9 mouse cellular contexts compared by ENCODE assay signal in the genomic region with DNA sequence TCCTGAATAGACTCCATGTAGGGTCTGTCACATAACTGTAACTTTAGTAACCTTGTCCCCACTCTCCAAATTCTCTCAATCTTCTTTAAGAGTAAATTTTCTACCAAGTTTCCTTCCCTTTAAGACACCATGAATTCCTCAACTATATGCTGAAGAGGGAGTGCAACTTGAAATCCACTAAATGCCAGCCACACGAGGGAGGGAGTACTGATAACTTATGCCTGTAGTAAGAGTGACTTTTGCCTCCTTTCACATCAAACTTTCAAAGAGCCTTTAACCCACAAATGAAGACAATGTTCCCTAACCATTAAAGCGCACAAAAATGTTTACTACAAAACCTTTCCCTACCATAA. TPM values are rescaled to one million over a fixed set of nuclear protein-coding genes. Genes with fewer than 3 reads are reported as not detected.
DNase-seq lines count a peak whose midpoint lies in the region; ATAC-seq and TF ChIP-seq lines count a peak whose summit lies in the region.
"Had no signal": no experiment of that assay in that cellular context is flagged by ENCODE, and none has a peak within 500 bp of the region (broad histone marks: within the 10 kb centered on the region; RNA-seq: fewer than 3 reads in every experiment).

No protein-coding gene starts in this region.

- H3K9ac ChIP-seq in lung, embryonic 14.5 days, result no peak overlapping the region
- peak overlapping the region; percentile 36 for H3K9ac ChIP-seq in intestine, embryonic 14.5 days (ENCODE audit: low read length)
- no peak overlapping the region; the same call in 1 of the 2 replicates for H3K9ac ChIP-seq in neural tube, embryonic 12.5 days

- intact Hi-C loops in left cerebral cortex, postnatal 4 days (cut with DNase I), result no loop called here

- DNase-seq in lung, embryonic 14.5 days, result peak; percentile 8
- DNase-seq in lung, postnatal 4 days, result no peak
- DNase-seq in forebrain, embryonic 10.5 days (ENCODE audit: extremely low spot score, low spot score), result no peak
- no peak for DNase-seq in intestine, embryonic 14.5 days (ENCODE audit: low spot score)
- DNase-seq in right cerebral cortex, postnatal 25 days, result no peak
- DNase-seq in left cerebral cortex, postnatal 4 days, result no peak
- no peak for DNase-seq in adrenal gland, adult 2 months

- H3K4me2 ChIP-seq in lung, embryonic 14.5 days, result peak overlapping the region; percentile 78
- H3K4me2 ChIP-seq in intestine, embryonic 14.5 days (ENCODE audit: low read length), result peak overlapping the region; percentile 50
- peak overlapping the region; percentile 75 for H3K4me2 ChIP-seq in neural tube, embryonic 12.5 days (replicated peaks)

- TF ChIP-seq CTCF in lung, embryonic 14.5 days (IDR thresholded peaks at IDR 0.05; ENCODE audit: low read depth), result no peak

- no peaks in the 10 kb centered on the region for H3K9me3 ChIP-seq in lung, embryonic 14.5 days (ENCODE audit: low read depth, low read length)
- no peaks in the 10 kb centered on the region for H3K9me3 ChIP-seq in forebrain, embryonic 10.5 days
- H3K9me3 ChIP-seq in intestine, embryonic 14.5 days (ENCODE audit: control insufficient read depth, low read length), result no peaks in the 10 kb centered on the region
- no peaks in the 10 kb centered on the region for H3K9me3 ChIP-seq in neural tube, embryonic 12.5 days

- no peaks in the 10 kb centered on the region for H3K36me3 ChIP-seq in lung, embryonic 14.5 days (ENCODE audit: insufficient read depth)
- H3K36me3 ChIP-seq in forebrain, embryonic 10.5 days (replicated peaks), result no peaks in the 10 kb centered on the region
- H3K36me3 ChIP-seq in intestine, embryonic 14.5 days (ENCODE audit: control insufficient read depth, insufficient read depth, low read length), result no peaks in the 10 kb centered on the region
- H3K36me3 ChIP-seq in neural tube, embryonic 12.5 days, result no peaks in the 10 kb centered on the region

- 0 out of 2 replicates have a peak, but pooled peaks have one; percentile 23 for ATAC-seq in lung, embryonic 14.5 days (ENCODE audit: insufficient read depth)
- ATAC-seq in intestine, embryonic 14.5 days (replicated peaks; ENCODE audit: low FRiP score, low TSS enrichment, low read depth), result no peak
- ATAC-seq in neural tube, embryonic 12.5 days (ENCODE audit: low FRiP score, low read depth), result no peak

- peak overlapping the region; percentile 50 for H3K4me3 ChIP-seq in lung, embryonic 14.5 days (ENCODE audit: low read depth, low read length)
- H3K4me3 ChIP-seq in forebrain, embryonic 10.5 days, result peak overlapping the region; percentile 63
- peak overlapping the region; percentile 39 for H3K4me3 ChIP-seq in intestine, embryonic 14.5 days (ENCODE audit: low read depth, low read length)
- H3K4me3 ChIP-seq in neural tube, embryonic 12.5 days, result peak overlapping the region; percentile 51; the same call in 1 of the 2 replicates

- WGBS in lung, embryonic 14.5 days, result 47% methylated on average over 2 of the region's 2 CpGs
- WGBS in forebrain, embryonic 10.5 days, result 56% methylated on average over 2 of the region's 2 CpGs
- WGBS in intestine, embryonic 14.5 days, result 54% methylated on average over 2 of the region's 2 CpGs
- WGBS in neural tube, embryonic 12.5 days, result 56% methylated on average over 2 of the region's 2 CpGs

- no peaks in the 10 kb centered on the region for H3K27me3 ChIP-seq in lung, embryonic 14.5 days (ENCODE audit: insufficient read depth, low read length)
- H3K27me3 ChIP-seq in forebrain, embryonic 10.5 days (ENCODE audit: poor library complexity, severe bottlenecking), result peaks cover 21% of the 10 kb centered on the region
- H3K27me3 ChIP-seq in intestine, embryonic 14.5 days (replicated peaks; ENCODE audit: control insufficient read depth, insufficient read depth, low read length), result no peaks in the 10 kb centered on the region
- H3K27me3 ChIP-seq in neural tube, embryonic 12.5 days (replicated peaks), result no peaks in the 10 kb centered on the region

- H3K27ac ChIP-seq in lung, embryonic 14.5 days (ENCODE audit: low read depth), result no peak overlapping the region
- peak overlapping the region; percentile 85; the same call in 1 of the 2 replicates for H3K27ac ChIP-seq in forebrain, embryonic 10.5 days
- H3K27ac ChIP-seq in intestine, embryonic 14.5 days (ENCODE audit: low read depth), result no peak overlapping the region
- no peak overlapping the region for H3K27ac ChIP-seq in neural tube, embryonic 12.5 days

- no peaks in the 10 kb centered on the region for H3K4me1 ChIP-seq in lung, embryonic 14.5 days (ENCODE audit: insufficient read depth)
- H3K4me1 ChIP-seq in forebrain, embryonic 10.5 days, result peaks cover 7% of the 10 kb centered on the region
- no peaks in the 10 kb centered on the region for H3K4me1 ChIP-seq in intestine, embryonic 14.5 days (replicated peaks; ENCODE audit: control insufficient read depth, insufficient read depth, low read length)
- H3K4me1 ChIP-seq in neural tube, embryonic 12.5 days, result no peaks in the 10 kb centered on the region

RNA-seq across cellular contexts. Expression of gene Acot6, which starts 1.0 kb away (rescaled TPM):
- 1.8 and 2.3 TPM in 2 replicates for polyA plus RNA-seq in lung, embryonic 14.5 days (2014; fragmentation: Nextera tagmentation; extraction: Ambion mirVana)
- 0.69 and 0.98 TPM in 2 replicates for polyA plus RNA-seq in forebrain, embryonic 10.5 days (2016; fragmentation: Nextera tagmentation; extraction: Ambion mirVana)
- 1.5 and 2.2 TPM in 2 replicates for polyA plus RNA-seq in intestine, embryonic 14.5 days (2014; fragmentation: Nextera tagmentation; extraction: Ambion mirVana)
- polyA plus RNA-seq in neural tube, embryonic 12.5 days (2016; fragmentation: Nextera tagmentation; extraction: Ambion mirVana), result 0.75 and 1.0 TPM in 2 replicates
- total RNA-seq in left cerebral cortex, postnatal 4 days (2021), result 1 to 10 TPM; 3.1 to 3.5 TPM
- 1 to 10 TPM; 3.9 to 6.0 TPM for total RNA-seq in adrenal gland, adult 2 months (2021)
- 4.6 and 5.6 TPM in 2 replicates for polyA plus RNA-seq in adrenal gland, adult 2 months (2012; rRNA removed)

RNA-seq across cellular contexts. Expression of gene Dnal1, which starts 12.7 kb away (rescaled TPM):
- 4.1 and 5.2 TPM in 2 replicates for polyA plus RNA-seq in lung, embryonic 14.5 days (2014; fragmentation: Nextera tagmentation; extraction: Ambion mirVana)
- 4.2 and 4.8 TPM in 2 replicates for polyA plus RNA-seq in forebrain, embryonic 10.5 days (2016; fragmentation: Nextera tagmentation; extraction: Ambion mirVana)
- 2.8 and 3.5 TPM in 2 replicates for polyA plus RNA-seq in intestine, embryonic 14.5 days (2014; fragmentation: Nextera tagmentation; extraction: Ambion mirVana)
- polyA plus RNA-seq in neural tube, embryonic 12.5 days (2016; fragmentation: Nextera tagmentation; extraction: Ambion mirVana), result 6.6 and 7.0 TPM in 2 replicates
- total RNA-seq in left cerebral cortex, postnatal 4 days (2021), result 10 to 100 TPM; 61.8 to 73.1 TPM
- total RNA-seq in adrenal gland, adult 2 months (2021), result 10 to 100 TPM; 15.7 to 18.6 TPM
- polyA plus RNA-seq in adrenal gland, adult 2 months (2012; rRNA removed), result 2.6 and 3.3 TPM in 2 replicates

RNA-seq across cellular contexts. Expression of gene Acot5, which starts 32.3 kb away (rescaled TPM):
- polyA plus RNA-seq in lung, embryonic 14.5 days (2014; fragmentation: Nextera tagmentation; extraction: Ambion mirVana), result not detected in 2 replicates
- polyA plus RNA-seq in forebrain, embryonic 10.5 days (2016; fragmentation: Nextera tagmentation; extraction: Ambion mirVana), result not detected in 2 replicates
- not detected in 2 replicates for polyA plus RNA-seq in intestine, embryonic 14.5 days (2014; fragmentation: Nextera tagmentation; extraction: Ambion mirVana)
- polyA plus RNA-seq in neural tube, embryonic 12.5 days (2016; fragmentation: Nextera tagmentation; extraction: Ambion mirVana), result 0.25 TPM in 1 of 2 replicates, not detected in the other
- under 1 TPM; 0.44 to 0.52 TPM for total RNA-seq in left cerebral cortex, postnatal 4 days (2021)
- total RNA-seq in adrenal gland, adult 2 months (2021), result under 1 TPM; 0.23 to 0.35 TPM
- 0.19 and 0.52 TPM in 2 replicates for polyA plus RNA-seq in adrenal gland, adult 2 months (2012; rRNA removed)

RNA-seq across cellular contexts. Expression of gene Pnma1, which starts 46.8 kb away (rescaled TPM):
- polyA plus RNA-seq in lung, embryonic 14.5 days (2014; fragmentation: Nextera tagmentation; extraction: Ambion mirVana), result 0.68 and 0.79 TPM in 2 replicates
- polyA plus RNA-seq in forebrain, embryonic 10.5 days (2016; fragmentation: Nextera tagmentation; extraction: Ambion mirVana), result 1.3 and 1.8 TPM in 2 replicates
- polyA plus RNA-seq in intestine, embryonic 14.5 days (2014; fragmentation: Nextera tagmentation; extraction: Ambion mirVana), result 0.56 and 0.84 TPM in 2 replicates
- 2.8 and 3.2 TPM in 2 replicates for polyA plus RNA-seq in neural tube, embryonic 12.5 days (2016; fragmentation: Nextera tagmentation; extraction: Ambion mirVana)
- 10 to 100 TPM; 11.0 to 11.1 TPM for total RNA-seq in left cerebral cortex, postnatal 4 days (2021)
- under 1 TPM; 0.28 to 0.43 TPM for total RNA-seq in adrenal gland, adult 2 months (2021)
- 0.15 TPM in 1 of 2 replicates, not detected in the other for polyA plus RNA-seq in adrenal gland, adult 2 months (2012; rRNA removed)

RNA-seq across cellular contexts. Expression of gene Acot3, which starts 49.5 kb away (rescaled TPM):
- polyA plus RNA-seq in lung, embryonic 14.5 days (2014; fragmentation: Nextera tagmentation; extraction: Ambion mirVana), result 0.14 and 0.18 TPM in 2 replicates
- polyA plus RNA-seq in forebrain, embryonic 10.5 days (2016; fragmentation: Nextera tagmentation; extraction: Ambion mirVana), result 0.11 and 0.32 TPM in 2 replicates
- 0.55 and 0.68 TPM in 2 replicates for polyA plus RNA-seq in intestine, embryonic 14.5 days (2014; fragmentation: Nextera tagmentation; extraction: Ambion mirVana)
- polyA plus RNA-seq in neural tube, embryonic 12.5 days (2016; fragmentation: Nextera tagmentation; extraction: Ambion mirVana), result 0.65 and 0.70 TPM in 2 replicates
- under 1 TPM; 0.28 to 0.99 TPM for total RNA-seq in left cerebral cortex, postnatal 4 days (2021)
- total RNA-seq in adrenal gland, adult 2 months (2021), result under 1 TPM; 0.14 to 0.46 TPM
- 0.47 and 1.0 TPM in 2 replicates for polyA plus RNA-seq in adrenal gland, adult 2 months (2012; rRNA removed)
- polyA plus RNA-seq: urinary bladder, adult 2 months had no signal
